Mouse (Mus musculus) E14TG2a.4 (cell line): ENCODE measurements around the gene Gng5.

ENCODE experiments used
- H3K27me3 ChIP-seq: 2 replicates; pipeline ENCODE4 v1.6.1; 2014; ENCODE audit warnings: low read length, control low read depth; ENCODE audit not compliant: insufficient read depth
- H3K36me3 ChIP-seq: 2 replicates; pipeline ENCODE4 v1.6.1; 2014; ENCODE audit warnings: low read length, control low read depth; ENCODE audit not compliant: insufficient read depth
- H3K4me1 ChIP-seq: replicated peaks from 2 replicates; pipeline ENCODE4 v1.6.1; 2014; ENCODE audit warnings: low read depth, low read length, control low read depth
- H3K4me3 ChIP-seq: replicated peaks from 2 replicates; pipeline ENCODE4 v1.5.1; 2014; ENCODE audit warnings: mild to moderate bottlenecking, low read length
- H3K9me3 ChIP-seq: 2 replicates; pipeline ENCODE4 v1.6.1; 2014; ENCODE audit warnings: low read length, control low read depth
- CTCF ChIP-seq: conservative IDR thresholded peaks from 2 replicates; pipeline ENCODE4 v1.5.1; 2014; ENCODE audit warnings: low read length
- NANOG ChIP-seq: IDR thresholded peaks from 2 replicates; pipeline ENCODE4 v1.6.1; 2014; ENCODE audit warnings: borderline replicate concordance, low read length, mixed read lengths
- POU5F1 ChIP-seq: IDR thresholded peaks from 2 replicates; pipeline ENCODE4 v1.6.1; 2014; ENCODE audit warnings: low read length, borderline replicate concordance

Gene Gng5

GRCm38 (mm10) chr3:146499431-146500002 is at the start of gene Gng5, which contains the start of gene Spata1:
TSS of gene Gng5 (plus strand) at chr3:146499807.
TSS of gene Spata1 (minus strand) at chr3:146499753.
- peaks cover 35% of the 10 kb centered on the region for H3K36me3 ChIP-seq
- peak within 1 kb of the TSS; percentile 90 for H3K4me3 ChIP-seq
- TF ChIP-seq NANOG (no peak), POU5F1 (no peak), CTCF (no peak)
- no peaks in the 10 kb centered on the region for H3K27me3 ChIP-seq
- peaks cover 35% of the 10 kb centered on the region for H3K4me1 ChIP-seq
- no peaks in the 10 kb centered on the region for H3K9me3 ChIP-seq

- Histone ChIP-seq H3K9me3 (no peaks in the 10 kb centered on the region), H3K4me3 (peak overlapping the region; percentile 84), H3K4me1 (peaks cover 21% of the 10 kb centered on the region), H3K27me3 (no peaks in the 10 kb centered on the region), H3K36me3 (peaks cover 13% of the 10 kb centered on the region)
- no peak for TF ChIP-seq POU5F1
- TF ChIP-seq CTCF: no peak
Observed at GRCm38 (mm10) chr3:146450371-146450841, 49.2 kb upstream of the Gng5 start.

- no peaks in the 10 kb centered on the region for H3K27me3 ChIP-seq
- H3K4me3 ChIP-seq: peak overlapping the region; percentile 84
- TF ChIP-seq POU5F1 (no peak), NANOG (no peak), CTCF (no peak)
- no peaks in the 10 kb centered on the region for H3K9me3 ChIP-seq
- peaks cover 20% of the 10 kb centered on the region for H3K36me3 ChIP-seq
- H3K4me1 ChIP-seq: peaks cover 21% of the 10 kb centered on the region
Observed at GRCm38 (mm10) chr3:146451375-146451774, 48.2 kb upstream of the Gng5 start.

GRCm38 (mm10) chr3:146462939-146463338 is 36.7 kb upstream of the Gng5 start:
- no peaks in the 10 kb centered on the region for H3K27me3 ChIP-seq
- H3K36me3 ChIP-seq: 0 out of 2 replicates have a peak, but pooled peaks cover 4% of the 10 kb centered on the region
- TF ChIP-seq NANOG: no peak
- no peak for TF ChIP-seq POU5F1
- TF ChIP-seq CTCF: no peak; the same call in 1 of the 2 replicates

GRCm38 (mm10) chr3:146469226-146469625 is 30.4 kb upstream of the Gng5 start:
- H3K4me3 ChIP-seq: no peak overlapping the region
- TF ChIP-seq POU5F1 (no peak), CTCF (no peak), NANOG (no peak)
- no peaks in the 10 kb centered on the region for H3K9me3 ChIP-seq
- no peaks in the 10 kb centered on the region for H3K36me3 ChIP-seq
- H3K4me1 ChIP-seq: peaks cover 25% of the 10 kb centered on the region
- H3K27me3 ChIP-seq: no peaks in the 10 kb centered on the region

More at GRCm38 (mm10) chr3:146462939-146463338, 36.7 kb upstream of the Gng5 start:
- H3K4me3 ChIP-seq: no peak overlapping the region
- peaks cover 5% of the 10 kb centered on the region; the same call in 1 of the 2 replicates for H3K4me1 ChIP-seq
- no peaks in the 10 kb centered on the region for H3K9me3 ChIP-seq

GRCm38 (mm10) chr3:146472657-146473056 is 26.9 kb upstream of the Gng5 start:
- peaks cover 25% of the 10 kb centered on the region for H3K4me1 ChIP-seq
- H3K27me3 ChIP-seq: no peaks in the 10 kb centered on the region
- no peak overlapping the region for H3K4me3 ChIP-seq
- TF ChIP-seq NANOG (peak; percentile 60; the same call in 1 of the 2 replicates), CTCF (no peak), POU5F1 (no peak)
- no peaks in the 10 kb centered on the region for H3K9me3 ChIP-seq
- H3K36me3 ChIP-seq: no peaks in the 10 kb centered on the region

- no peaks in the 10 kb centered on the region for H3K9me3 ChIP-seq
- H3K4me1 ChIP-seq: peaks cover 22% of the 10 kb centered on the region
- no peaks in the 10 kb centered on the region for H3K36me3 ChIP-seq
- no peak overlapping the region for H3K4me3 ChIP-seq
- no peaks in the 10 kb centered on the region for H3K27me3 ChIP-seq
- TF ChIP-seq POU5F1 (no peak), CTCF (no peak), NANOG (no peak)
Observed at GRCm38 (mm10) chr3:146473741-146474140, 25.9 kb upstream of the Gng5 start.

- Histone ChIP-seq H3K9me3 (no peaks in the 10 kb centered on the region), H3K4me3 (no peak overlapping the region), H3K4me1 (peaks cover 18% of the 10 kb centered on the region), H3K27me3 (no peaks in the 10 kb centered on the region), H3K36me3 (no peaks in the 10 kb centered on the region)
- no peak for TF ChIP-seq POU5F1
- TF ChIP-seq CTCF: no peak
- TF ChIP-seq NANOG: no peak
Observed at GRCm38 (mm10) chr3:146474428-146474827, 25.2 kb upstream of the Gng5 start.

- no peaks in the 10 kb centered on the region for H3K9me3 ChIP-seq
- H3K27me3 ChIP-seq: no peaks in the 10 kb centered on the region
- H3K4me3 ChIP-seq: no peak overlapping the region
- H3K36me3 ChIP-seq: no peaks in the 10 kb centered on the region
- no peaks in the 10 kb centered on the region for H3K4me1 ChIP-seq
- TF ChIP-seq CTCF (no peak), NANOG (no peak), POU5F1 (no peak)
Observed at GRCm38 (mm10) chr3:146482044-146482443, 17.6 kb upstream of the Gng5 start.
